19 mouse cellular contexts compared by ENCODE assay signal in genomic region chr12:111042365-111042764, GRCm38 (mm10). TPM values are rescaled to one million over a fixed set of nuclear protein-coding genes. Genes with fewer than 3 reads are reported as not detected.
DNase-seq lines count a peak whose midpoint lies in the region; ATAC-seq and TF ChIP-seq lines count a peak whose summit lies in the region.
"Had no signal": no experiment of that assay in that cellular context is flagged by ENCODE, and none has a peak within 500 bp of the region (broad histone marks: within the 10 kb centered on the region; RNA-seq: fewer than 3 reads in every experiment).

No protein-coding gene starts in this region.

- no peak for TF ChIP-seq POLR2A in liver, adult 2 months (IDR thresholded peaks at IDR 0.05; ENCODE audit: extremely low read depth, insufficient read depth, low read length)

- peaks cover 2% of the 10 kb centered on the region; the same call in 1 of the 2 replicates for H3K36me3 ChIP-seq in liver, adult 2 months (ENCODE audit: control insufficient read depth, insufficient read depth, low read length)
- peaks cover 18% of the 10 kb centered on the region for H3K36me3 ChIP-seq in liver, embryonic 15.5 days (replicated peaks)
- peaks cover 15% of the 10 kb centered on the region; the same call in 1 of the 2 replicates for H3K36me3 ChIP-seq in liver, embryonic 11.5 days (ENCODE audit: control insufficient read depth, insufficient read depth, low read length)

- DNase-seq in adrenal gland, adult 2 months, result peak; percentile 32
- DNase-seq in adrenal gland, adult 18-20 months (ENCODE audit: low spot score in 2 of 2), result no peak
- DNase-seq in liver, adult 2 months (ENCODE audit: extremely low read depth, low read depth, low spot score), result peak; percentile 43
- no peak for DNase-seq in liver
- no peak for DNase-seq in liver, embryonic 11.5 days (ENCODE audit: low spot score)
- DNase-seq in right cerebral cortex, postnatal 25 days, result no peak
- DNase-seq: adrenal gland, postnatal 10 days; cerebellum, adult 11-12 months; cerebellum, adult 2 months; cerebellum, adult 9-10 months; cerebellum, postnatal 10 days; cerebellum, postnatal 25 days; forebrain, postnatal 0 days had no signal

- no peaks in the 10 kb centered on the region for H3K9me3 ChIP-seq in liver, embryonic 15.5 days (replicated peaks)
- H3K9me3 ChIP-seq in liver, embryonic 11.5 days (ENCODE audit: control insufficient read depth, low read length), result no peaks in the 10 kb centered on the region
- H3K9me3 ChIP-seq: embryonic facial prominence, embryonic 10.5 days; embryonic facial prominence, embryonic 12.5 days had no signal

- peaks cover 7% of the 10 kb centered on the region for H3K4me1 ChIP-seq in liver, adult 2 months (ENCODE audit: control insufficient read depth, insufficient read depth, low read length)
- H3K4me1 ChIP-seq in liver, embryonic 15.5 days (replicated peaks), result peaks cover 47% of the 10 kb centered on the region
- peaks cover 15% of the 10 kb centered on the region for H3K4me1 ChIP-seq in liver, embryonic 11.5 days (replicated peaks; ENCODE audit: control insufficient read depth, insufficient read depth, low read length)

- ATAC-seq in liver, embryonic 15.5 days (ENCODE audit: insufficient read depth), result no peak
- ATAC-seq in liver, embryonic 11.5 days (replicated peaks; ENCODE audit: low FRiP score), result no peak
- ATAC-seq: activated CD4-positive, CD25-positive, alpha-beta regulatory T cell, adult 4 months; forebrain, embryonic 14.5 days; forebrain, postnatal 0 days; Patski had no signal

- peaks cover 23% of the 10 kb centered on the region; the same call in 1 of the 2 replicates for H3K79me2 ChIP-seq in liver, adult 2 months (ENCODE audit: control insufficient read depth, insufficient read depth, low read length)

- no peak overlapping the region for H3K4me3 ChIP-seq in liver, adult 2 months (ENCODE audit: insufficient read depth, low read depth, low read length)
- H3K4me3 ChIP-seq in liver, embryonic 15.5 days (replicated peaks), result no peak overlapping the region
- H3K4me3 ChIP-seq in liver, embryonic 11.5 days (ENCODE audit: low read depth, low read length), result no peak overlapping the region
- H3K4me3 ChIP-seq: embryonic facial prominence, embryonic 10.5 days; embryonic facial prominence, embryonic 12.5 days had no signal

- H3K4me2 ChIP-seq in liver, embryonic 15.5 days, result no peak overlapping the region
- H3K4me2 ChIP-seq in liver, embryonic 11.5 days, result no peak overlapping the region
- H3K4me2 ChIP-seq: embryonic facial prominence, embryonic 12.5 days had no signal

- 26% methylated on average over 1 of the region's 1 CpGs for WGBS in liver, adult 2 months
- 68% methylated on average over 1 of the region's 1 CpGs for WGBS in liver, embryonic 15.5 days (ENCODE audit: insufficient replicate concordance)
- WGBS in liver, embryonic 11.5 days, result 83% methylated on average over 1 of the region's 1 CpGs

- no peak overlapping the region for H3K27ac ChIP-seq in liver, adult 2 months (replicated peaks; ENCODE audit: insufficient read depth, low read depth, low read length)
- 0 out of 2 replicates have a peak overlapping the region, but pooled peaks have one; percentile 38 for H3K27ac ChIP-seq in liver, embryonic 15.5 days (replicated peaks)
- no peak overlapping the region for H3K27ac ChIP-seq in liver, embryonic 11.5 days (ENCODE audit: low read depth, low read length)
- H3K27ac ChIP-seq: embryonic facial prominence, embryonic 10.5 days; embryonic facial prominence, embryonic 12.5 days had no signal

- no peak for TF ChIP-seq CTCF in liver, adult 2 months (IDR thresholded peaks at IDR 0.05; ENCODE audit: low read depth, low read length)

- no peaks in the 10 kb centered on the region for H3K27me3 ChIP-seq in liver, adult 2 months (ENCODE audit: control insufficient read depth, insufficient read depth, low read length)
- H3K27me3 ChIP-seq in liver, embryonic 15.5 days, result no peaks in the 10 kb centered on the region
- no peaks in the 10 kb centered on the region for H3K27me3 ChIP-seq in liver, embryonic 11.5 days (replicated peaks; ENCODE audit: control insufficient read depth, insufficient read depth, low read length)
- H3K27me3 ChIP-seq: embryonic facial prominence, embryonic 12.5 days; Patski had no signal

- no peak overlapping the region for H3K9ac ChIP-seq in liver, adult 2 months (ENCODE audit: low read depth, low read length)
- H3K9ac ChIP-seq in liver, embryonic 15.5 days, result no peak overlapping the region
- H3K9ac ChIP-seq in liver, embryonic 11.5 days (ENCODE audit: low read depth, low read length), result no peak overlapping the region
- H3K9ac ChIP-seq: embryonic facial prominence, embryonic 12.5 days; forebrain, postnatal 0 days had no signal

RNA-seq across cellular contexts. Expression of gene Rcor1, which starts 3.2 kb away (rescaled TPM):
- total RNA-seq in adrenal gland, adult 2 months (2021), result 10 to 100 TPM; 35.7 to 63.8 TPM
- 5.3 and 8.0 TPM in 2 replicates for polyA plus RNA-seq in adrenal gland, adult 2 months (2012; rRNA removed)
- 10 to 100 TPM; 53.5 to 58.5 TPM for total RNA-seq in adrenal gland, adult 18-20 months (2021)
- 4.4 and 5.9 TPM in 2 replicates for total RNA-seq in liver, adult 2 months (2014; rRNA removed)
- 3.4 and 5.3 TPM in 2 replicates for polyA plus RNA-seq in liver, adult 2 months (2012; rRNA removed)
- polyA plus RNA-seq in liver, embryonic 15.5 days (2015; fragmentation: Nextera tagmentation; extraction: Ambion mirVana), result 4.6 and 5.1 TPM in 2 replicates
- polyA plus RNA-seq in liver, embryonic 11.5 days (2014; fragmentation: Nextera tagmentation; extraction: Ambion mirVana), result 17.4 and 18.2 TPM in 2 replicates

Comparison
In these comparisons a context has a peak if more than half of its experiments do, and no peak if none do; other contexts are left out.
1. DNase-seq: peak in adrenal gland, adult 2 months (single experiment) and liver, adult 2 months (single experiment); none in adrenal gland, adult 18-20 months (0 of 2), liver (single experiment), liver, embryonic 11.5 days (single experiment) and right cerebral cortex, postnatal 25 days (single experiment).